Mouse (Mus musculus) heart, postnatal 0 days (tissue): ENCODE measurements around the gene Grb10.

Experiments
- CTCF ChIP-seq: IDR thresholded peaks from 2 replicates; pipeline ENCODE4 v1.5.1; 2016; ENCODE audit warnings: antibody characterized with exemption, control low read depth, low read depth
- EP300 ChIP-seq: IDR thresholded peaks from 2 replicates; pipeline ENCODE4 v1.6.1; 2016; ENCODE audit warnings: antibody characterized with exemption, low read depth

DNA sequence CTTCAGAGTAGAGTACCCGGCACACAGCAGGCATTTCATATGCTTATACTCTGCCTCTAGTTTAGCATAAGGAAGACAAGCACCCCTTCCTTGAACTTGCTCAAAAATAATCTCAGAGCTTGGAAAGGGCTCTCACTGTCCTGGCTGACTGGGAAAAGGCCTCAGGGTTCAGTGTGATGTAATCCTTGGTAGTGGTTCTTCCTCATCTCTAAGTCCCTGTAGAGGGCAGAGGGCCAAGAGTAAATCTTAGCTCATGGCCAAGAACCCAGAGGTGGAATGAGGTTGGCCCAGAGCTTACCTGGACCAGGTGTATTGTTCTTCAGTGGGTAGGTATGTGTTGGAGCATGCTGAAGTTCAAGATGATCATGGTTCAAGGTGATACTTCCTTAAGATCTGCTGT, 43.1 kb downstream of the Grb10 start:
- no peak for TF ChIP-seq CTCF
- TF ChIP-seq EP300: no peak
